Mouse (Mus musculus): ENCODE data around the gene Dnah12. TPM values are rescaled to one million over a fixed set of nuclear protein-coding genes. Genes with fewer than 3 reads are reported as not detected.

The Dnah12 gene
- polyA plus RNA-seq (2015; fragmentation: Nextera tagmentation; extraction: Ambion mirVana): 0.05 and 0.08 TPM in 2 replicates

DNA sequence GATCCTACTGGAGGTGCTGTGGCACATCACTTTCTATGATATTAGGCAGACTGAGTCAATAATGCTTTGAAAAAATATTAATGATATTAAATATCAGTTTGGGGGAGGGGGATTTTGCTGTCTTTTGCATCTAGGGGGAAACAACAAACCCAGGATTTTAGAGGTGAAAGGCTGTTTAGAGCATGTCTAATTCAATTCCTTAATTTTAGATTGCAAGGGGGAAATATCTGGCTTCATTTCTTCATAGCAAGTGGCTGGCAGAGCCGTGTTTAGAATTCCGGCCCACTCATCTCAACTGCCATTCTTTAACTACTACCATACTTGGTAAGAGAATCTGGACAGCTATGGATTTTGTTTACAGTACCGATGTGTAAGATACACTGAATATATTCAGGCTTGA, at the start of gene Dnah12:
Dnah12 (plus strand) TSS at position 301 of the 400 bp plus-strand sequence.
- Histone ChIP-seq H3K9me3 (no peaks in the 10 kb centered on the region), H3K4me1 (replicated peaks) (no peaks in the 10 kb centered on the region), H3K9ac (no peak within 1 kb of the TSS), H3K27ac (no peak within 1 kb of the TSS), H3K4me3 (replicated peaks) (no peak within 1 kb of the TSS), H3K4me2 (replicated peaks) (no peak within 1 kb of the TSS), H3K27me3 (replicated peaks) (no peaks in the 10 kb centered on the region), H3K36me3 (no peaks in the 10 kb centered on the region)
- WGBS: 75% methylated on average over 3 of the region's 3 CpGs
- no peak for ATAC-seq

DNA sequence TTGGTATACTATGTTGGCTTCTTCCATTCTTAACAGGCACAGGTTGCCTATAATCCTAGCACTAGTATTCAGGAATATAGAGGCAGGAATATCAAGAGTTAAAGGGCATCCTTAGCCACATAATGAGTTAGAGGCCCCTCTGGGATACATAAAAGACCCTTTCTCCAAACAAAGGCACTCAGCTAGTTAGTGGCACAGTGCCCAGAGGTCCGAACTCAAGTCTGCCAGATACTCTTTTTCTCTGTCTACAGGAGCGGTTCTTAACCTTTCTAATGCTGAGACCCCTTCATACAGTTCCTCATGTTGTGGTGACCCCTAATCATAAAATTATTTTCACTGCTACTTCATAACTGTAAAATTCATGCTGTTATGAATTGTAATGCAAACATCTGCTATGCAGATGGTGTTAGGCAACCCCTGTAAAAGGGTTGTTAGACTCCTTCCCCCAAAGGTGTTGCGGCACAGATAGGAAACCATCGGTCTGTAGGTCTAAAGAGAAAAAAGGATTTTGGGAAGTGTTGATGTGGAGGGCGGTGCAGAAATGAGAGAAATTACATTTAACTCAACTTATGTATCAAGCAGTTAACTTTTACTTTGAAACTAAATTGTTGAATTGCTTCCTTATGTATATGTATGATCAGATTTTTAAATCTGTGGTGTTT, 47.0 kb upstream of the Dnah12 start:
- H3K27ac ChIP-seq: no peak overlapping the region
- H3K4me1 ChIP-seq (replicated peaks): no peaks in the 10 kb centered on the region
- no peaks in the 10 kb centered on the region for H3K9me3 ChIP-seq
- H3K36me3 ChIP-seq: peaks cover 5% of the 10 kb centered on the region; the same call in 1 of the 2 replicates
- no peak overlapping the region for H3K4me2 ChIP-seq (replicated peaks)
- ATAC-seq: no peak
- no peaks in the 10 kb centered on the region for H3K27me3 ChIP-seq (replicated peaks)
- 70% methylated on average over 5 of the region's 5 CpGs for WGBS
- H3K9ac ChIP-seq: no peak overlapping the region
- no peak overlapping the region for H3K4me3 ChIP-seq (replicated peaks)

DNA sequence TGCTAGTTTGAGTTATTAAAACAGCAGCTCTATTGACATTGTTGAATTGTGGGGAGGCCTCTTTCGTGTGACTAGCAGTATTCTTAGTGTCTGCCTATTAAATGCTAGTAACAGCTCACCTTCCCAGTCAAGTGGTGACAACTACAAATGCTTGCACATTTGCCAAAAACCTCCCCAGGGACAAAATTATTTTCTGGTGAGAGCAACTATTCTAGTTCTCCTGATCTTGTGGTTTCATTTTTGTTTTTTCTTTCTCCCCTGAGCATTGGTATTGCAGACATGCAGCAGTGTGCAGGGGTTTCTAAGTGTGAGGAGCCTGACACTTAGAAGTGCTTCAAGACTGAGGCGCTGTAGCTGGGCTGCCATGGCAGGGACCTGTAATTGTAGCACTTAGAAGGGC, 45.3 kb upstream of the Dnah12 start:
- Histone ChIP-seq H3K36me3 (peaks cover 5% of the 10 kb centered on the region; the same call in 1 of the 2 replicates), H3K27me3 (replicated peaks) (no peaks in the 10 kb centered on the region), H3K9me3 (no peaks in the 10 kb centered on the region), H3K9ac (no peak overlapping the region), H3K4me1 (replicated peaks) (no peaks in the 10 kb centered on the region), H3K4me2 (replicated peaks) (no peak overlapping the region), H3K27ac (no peak overlapping the region), H3K4me3 (replicated peaks) (no peak overlapping the region)
- ATAC-seq: no peak
- WGBS: 90% methylated on average over 2 of the region's 2 CpGs

DNA sequence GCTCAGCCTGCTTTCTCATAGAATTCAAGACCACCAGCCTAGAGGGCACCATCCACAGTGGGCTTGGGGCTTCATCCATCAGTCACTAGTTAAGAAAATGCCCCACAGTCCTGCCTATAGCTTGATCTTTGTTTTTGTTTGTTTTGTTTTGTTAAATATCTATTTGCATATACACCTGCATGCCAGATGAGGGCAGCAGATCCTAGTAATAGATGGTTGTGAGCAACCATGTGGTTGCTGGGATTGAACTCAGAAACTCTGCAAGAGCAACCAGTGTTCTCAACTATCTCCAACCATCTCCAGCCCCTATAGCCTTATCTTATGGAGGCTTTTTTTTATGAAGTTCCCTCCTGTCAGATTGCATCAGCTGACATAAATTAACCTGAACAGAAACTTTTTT, 41.2 kb upstream of the Dnah12 start:
- Histone ChIP-seq H3K9me3 (no peaks in the 10 kb centered on the region), H3K4me3 (replicated peaks) (no peak overlapping the region), H3K9ac (no peak overlapping the region), H3K27ac (no peak overlapping the region), H3K4me1 (replicated peaks) (no peaks in the 10 kb centered on the region), H3K27me3 (replicated peaks) (no peaks in the 10 kb centered on the region), H3K4me2 (replicated peaks) (no peak overlapping the region), H3K36me3 (peaks cover 11% of the 10 kb centered on the region)
- no peak for ATAC-seq

DNA sequence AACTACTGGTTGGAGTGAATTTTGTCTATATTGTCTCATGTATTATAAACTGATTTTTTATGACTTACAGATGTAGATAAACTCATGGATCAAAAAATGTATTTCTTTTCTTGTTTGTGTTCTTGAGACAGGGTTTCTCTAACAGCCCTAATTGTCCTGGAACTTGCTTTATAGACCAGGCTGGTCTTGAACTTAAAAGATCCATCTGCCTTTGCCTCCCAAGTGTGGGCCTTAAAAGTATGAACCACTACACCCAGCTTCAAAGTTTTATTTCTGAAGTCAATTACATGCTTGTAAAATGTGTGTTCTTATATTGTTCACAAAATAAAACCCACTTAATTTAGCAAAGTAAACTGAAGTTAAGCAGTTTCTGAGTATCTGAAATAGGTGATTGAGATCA, 34.9 kb upstream of the Dnah12 start:
- no peaks in the 10 kb centered on the region for H3K9me3 ChIP-seq
- no peaks in the 10 kb centered on the region for H3K4me1 ChIP-seq (replicated peaks)
- no peak overlapping the region for H3K4me3 ChIP-seq (replicated peaks)
- no peak for ATAC-seq
- no peak overlapping the region for H3K4me2 ChIP-seq (replicated peaks)
- H3K9ac ChIP-seq: no peak overlapping the region
- H3K27me3 ChIP-seq (replicated peaks): no peaks in the 10 kb centered on the region
- H3K27ac ChIP-seq: no peak overlapping the region
- peaks cover 15% of the 10 kb centered on the region for H3K36me3 ChIP-seq

DNA sequence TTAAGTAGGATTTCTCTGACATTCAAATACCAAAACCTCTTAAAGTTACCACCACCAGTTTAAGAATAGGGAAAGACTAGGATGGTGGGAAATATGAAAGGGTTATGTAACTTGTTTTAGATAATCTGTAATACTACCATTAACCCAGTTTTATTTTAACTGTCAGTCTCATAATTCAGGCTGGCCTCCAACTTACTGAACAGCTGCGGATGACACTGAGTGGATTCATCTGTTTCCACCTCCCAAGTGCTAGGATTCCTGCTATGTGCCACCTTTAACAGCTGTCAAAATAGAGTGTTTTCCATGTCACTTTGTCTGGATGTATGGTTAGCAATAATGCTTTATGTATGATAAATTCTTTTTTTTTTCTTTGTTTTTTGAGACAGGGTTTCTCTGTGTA, 32.8 kb upstream of the Dnah12 start:
- no peaks in the 10 kb centered on the region for H3K9me3 ChIP-seq
- no peak overlapping the region for H3K4me3 ChIP-seq (replicated peaks)
- WGBS: 89% methylated on average over 1 of the region's 1 CpGs
- no peaks in the 10 kb centered on the region for H3K4me1 ChIP-seq (replicated peaks)
- H3K27me3 ChIP-seq (replicated peaks): no peaks in the 10 kb centered on the region
- H3K36me3 ChIP-seq: peaks cover 10% of the 10 kb centered on the region; the same call in 1 of the 2 replicates
- no peak overlapping the region for H3K4me2 ChIP-seq (replicated peaks)
- no peak overlapping the region for H3K9ac ChIP-seq
- H3K27ac ChIP-seq: no peak overlapping the region
- no peak for ATAC-seq

DNA sequence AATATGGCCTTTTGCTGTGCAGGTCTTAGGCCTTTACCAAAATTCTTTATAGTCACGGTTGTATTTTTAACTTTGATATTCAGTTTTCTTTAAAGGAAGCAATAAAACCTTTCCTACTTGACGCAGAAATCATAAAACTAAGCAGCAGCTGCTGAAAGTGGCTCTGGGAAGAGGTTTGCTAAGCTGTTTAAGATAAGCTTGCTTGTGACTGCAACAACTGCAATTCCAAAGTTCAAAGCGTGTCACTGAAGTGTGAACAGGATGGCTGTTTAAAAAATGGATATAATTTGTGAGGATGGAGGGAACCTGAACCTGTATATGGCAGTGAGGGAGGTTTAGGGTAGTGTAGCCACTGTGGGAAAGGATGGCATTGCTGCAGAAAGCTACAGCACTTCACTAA, 31.1 kb upstream of the Dnah12 start:
- no peak overlapping the region for H3K9ac ChIP-seq
- no peak overlapping the region for H3K4me3 ChIP-seq (replicated peaks)
- no peak overlapping the region for H3K4me2 ChIP-seq (replicated peaks)
- WGBS: 51% methylated on average over 3 of the region's 3 CpGs
- peaks cover 4% of the 10 kb centered on the region; the same call in 1 of the 2 replicates for H3K4me1 ChIP-seq (replicated peaks)
- H3K27ac ChIP-seq: no peak overlapping the region
- peak; percentile 88 for ATAC-seq
- no peaks in the 10 kb centered on the region for H3K9me3 ChIP-seq
- peaks cover 12% of the 10 kb centered on the region; the same call in 1 of the 2 replicates for H3K36me3 ChIP-seq
- no peaks in the 10 kb centered on the region for H3K27me3 ChIP-seq (replicated peaks)

DNA sequence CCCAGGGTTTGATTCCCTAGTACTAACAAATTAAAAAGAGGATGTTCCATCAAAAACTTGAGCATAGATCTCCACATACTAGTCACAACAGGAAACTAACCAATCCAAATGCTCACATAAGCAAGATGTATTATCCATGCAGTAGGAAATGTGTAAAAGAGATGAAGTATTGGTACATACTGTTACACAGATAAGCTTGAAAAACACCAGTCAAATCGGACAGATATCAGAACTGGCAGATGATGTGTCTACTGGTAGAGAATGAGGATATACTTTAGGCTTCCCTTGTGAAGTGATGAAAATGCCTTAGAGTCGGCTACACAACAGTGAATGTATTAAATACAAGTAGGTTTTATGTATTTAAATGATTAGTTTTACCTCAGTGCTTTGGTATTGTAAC, 30.6 kb upstream of the Dnah12 start:
- 78% methylated on average over 2 of the region's 2 CpGs for WGBS
- H3K27ac ChIP-seq: no peak overlapping the region
- no peak overlapping the region for H3K4me3 ChIP-seq (replicated peaks)
- peaks cover 8% of the 10 kb centered on the region; the same call in 1 of the 2 replicates for H3K36me3 ChIP-seq
- no peak overlapping the region for H3K9ac ChIP-seq
- H3K4me1 ChIP-seq (replicated peaks): peaks cover 5% of the 10 kb centered on the region; the same call in 1 of the 2 replicates
- H3K27me3 ChIP-seq (replicated peaks): no peaks in the 10 kb centered on the region
- peak; percentile 17; the same call in 1 of the 2 replicates for ATAC-seq
- H3K4me2 ChIP-seq (replicated peaks): no peak overlapping the region
- H3K9me3 ChIP-seq: no peaks in the 10 kb centered on the region

DNA sequence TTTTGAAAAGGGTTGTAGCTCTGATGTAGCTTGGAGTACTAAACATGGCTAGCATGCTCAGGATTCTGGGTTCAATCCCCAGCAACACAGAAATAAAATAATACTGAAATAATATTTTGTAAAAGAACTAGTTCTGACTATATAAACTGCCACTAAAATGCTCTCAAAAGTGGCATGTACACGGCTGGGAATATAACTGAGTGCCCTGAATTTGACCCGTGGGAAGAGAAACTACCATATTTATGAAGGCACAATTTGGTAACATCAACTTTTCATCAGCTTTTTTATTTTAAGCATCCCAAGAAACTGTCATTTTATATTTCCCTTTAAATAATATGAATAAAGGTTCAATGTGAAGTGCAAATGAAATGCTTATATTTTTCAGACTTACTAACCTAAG, 29.2 kb upstream of the Dnah12 start:
- Histone ChIP-seq H3K27me3 (replicated peaks) (no peaks in the 10 kb centered on the region), H3K9ac (no peak overlapping the region), H3K27ac (no peak overlapping the region), H3K36me3 (peaks cover 5% of the 10 kb centered on the region; the same call in 1 of the 2 replicates), H3K4me1 (replicated peaks) (peaks cover 5% of the 10 kb centered on the region; the same call in 1 of the 2 replicates), H3K4me3 (replicated peaks) (no peak overlapping the region), H3K9me3 (no peaks in the 10 kb centered on the region), H3K4me2 (replicated peaks) (no peak overlapping the region)
- 90% methylated on average over 2 of the region's 2 CpGs for WGBS
- ATAC-seq: no peak

DNA sequence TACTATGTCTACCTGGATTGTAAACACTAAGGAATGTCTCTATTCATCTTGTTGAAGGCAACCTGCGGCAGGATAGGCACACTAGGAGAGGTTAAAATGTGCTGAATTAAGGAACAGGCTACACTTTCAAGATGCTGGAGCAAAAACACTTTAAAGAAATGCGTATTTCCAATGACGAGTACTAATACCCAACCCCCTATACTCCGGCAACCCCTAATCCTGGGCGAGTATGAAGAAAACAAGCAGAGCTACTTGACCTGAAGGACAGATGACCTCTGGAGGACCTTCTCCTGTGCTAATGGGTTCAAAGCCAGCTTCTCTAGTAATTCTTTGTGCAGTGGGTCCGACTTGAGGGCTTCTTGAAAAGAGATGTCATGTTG, 25.1 kb upstream of the Dnah12 start:
- Histone ChIP-seq H3K4me1 (replicated peaks) (peaks cover 5% of the 10 kb centered on the region; the same call in 1 of the 2 replicates), H3K27ac (peak overlapping the region; percentile 89; the same call in 1 of the 2 replicates), H3K9me3 (no peaks in the 10 kb centered on the region), H3K4me3 (replicated peaks) (peak overlapping the region; percentile 96), H3K27me3 (replicated peaks) (no peaks in the 10 kb centered on the region), H3K36me3 (peaks cover 5% of the 10 kb centered on the region; the same call in 1 of the 2 replicates), H3K9ac (peak overlapping the region; percentile 86), H3K4me2 (replicated peaks) (peak overlapping the region; percentile 85)
- WGBS: 12% methylated on average over 6 of the region's 6 CpGs
- no peak for ATAC-seq

DNA sequence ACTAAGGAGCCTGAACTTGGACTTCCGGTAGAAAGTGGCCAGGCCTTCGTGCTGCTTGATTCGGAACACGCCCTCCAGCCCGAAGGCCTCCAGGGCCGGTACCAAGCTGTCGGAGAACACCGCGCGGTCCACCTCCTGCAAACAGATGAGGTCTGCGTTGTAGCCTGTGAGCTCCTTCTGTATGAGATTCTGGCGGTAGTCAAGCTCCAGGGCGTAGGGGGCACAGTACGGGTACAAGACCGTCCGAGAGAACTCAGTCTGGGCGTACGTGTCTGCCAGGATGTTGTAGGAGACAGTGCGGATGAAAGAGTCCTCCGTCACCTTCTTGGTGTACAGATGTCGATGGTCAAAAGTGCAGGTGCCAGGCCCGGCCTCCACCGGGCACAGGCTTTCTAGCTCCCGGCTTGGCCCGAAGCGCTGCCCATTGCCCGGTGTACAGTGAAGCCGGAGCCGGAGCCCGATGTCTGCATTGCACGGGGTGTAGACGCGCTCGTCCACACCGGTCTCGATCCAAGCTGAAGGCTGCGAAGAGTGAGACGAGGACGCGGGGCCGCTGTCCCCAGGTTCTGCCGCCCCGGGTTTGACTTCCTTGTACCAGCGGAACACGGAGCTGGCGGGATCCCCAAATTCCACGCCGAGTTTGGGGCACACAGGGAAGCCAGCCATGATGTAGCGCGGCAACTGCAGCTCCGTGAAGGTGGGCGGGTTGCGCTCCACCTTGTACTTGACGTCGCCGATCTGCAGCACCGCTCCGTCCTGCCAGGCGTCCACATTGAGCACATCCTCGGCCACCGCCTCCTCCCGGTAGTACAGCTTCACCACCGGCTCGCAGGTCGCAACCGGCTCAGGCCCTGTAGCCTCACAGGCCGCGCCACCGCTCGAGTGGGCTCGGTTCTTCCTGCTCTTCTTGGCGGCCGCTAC, 24.4 kb upstream of the Dnah12 start:
- under 1% methylated on average over 73 of the region's 73 CpGs for WGBS
- Histone ChIP-seq H3K36me3 (peaks cover 5% of the 10 kb centered on the region; the same call in 1 of the 2 replicates), H3K9me3 (no peaks in the 10 kb centered on the region), H3K27me3 (replicated peaks) (no peaks in the 10 kb centered on the region), H3K27ac (peak overlapping the region; percentile 89), H3K9ac (peak overlapping the region; percentile 86), H3K4me2 (replicated peaks) (peak overlapping the region; percentile 85), H3K4me1 (replicated peaks) (peaks cover 5% of the 10 kb centered on the region; the same call in 1 of the 2 replicates), H3K4me3 (replicated peaks) (peak overlapping the region; percentile 96)
- peak; percentile 58 for ATAC-seq

DNA sequence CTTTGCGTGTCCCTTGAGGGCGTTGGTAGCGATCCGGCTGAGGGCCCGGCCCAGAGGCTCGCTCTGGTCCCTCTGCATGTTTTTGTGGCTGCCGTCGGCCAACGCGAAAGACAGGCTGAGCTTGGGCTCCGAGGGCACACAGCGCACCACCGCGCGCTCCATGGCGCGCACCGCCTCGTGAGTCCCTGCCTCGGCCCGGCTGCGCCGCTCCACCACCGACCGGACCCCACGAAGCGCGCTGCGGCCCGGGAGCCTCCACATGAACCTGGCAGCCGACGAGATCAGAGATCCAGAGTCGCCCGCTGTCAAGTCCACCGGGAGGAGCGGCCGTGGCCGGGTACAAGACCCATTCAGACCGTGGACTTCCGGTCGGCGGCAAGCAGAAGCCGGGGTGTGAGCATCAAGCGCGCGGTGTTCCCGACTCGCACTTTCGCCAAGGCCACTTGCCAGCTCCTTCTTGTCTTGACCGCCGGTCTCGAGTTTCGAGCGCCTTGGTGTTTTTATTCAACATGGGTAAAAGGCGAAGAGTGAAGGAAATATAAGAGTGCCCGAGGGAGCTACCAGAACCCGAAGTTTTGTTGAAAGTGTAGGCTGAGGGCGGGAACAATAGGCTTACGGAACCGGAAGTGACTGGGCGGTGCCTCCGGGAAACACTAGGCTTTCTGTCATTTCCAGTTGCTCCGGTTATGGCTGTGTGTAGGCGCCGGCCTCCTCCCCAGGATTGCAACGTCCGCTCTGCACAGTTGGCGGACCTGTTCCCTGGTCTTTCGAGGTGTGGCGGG, 23.6 kb upstream of the Dnah12 start, which contains the start of gene Pde12:
Pde12 (minus strand) TSS at position 592 of the 782 bp plus-strand sequence.
- Histone ChIP-seq H3K4me2 (replicated peaks) (peak within 1 kb of the TSS; percentile 85), H3K27ac (peak within 1 kb of the TSS; percentile 89), H3K9ac (peak within 1 kb of the TSS; percentile 86), H3K4me3 (replicated peaks) (peak within 1 kb of the TSS; percentile 96), H3K4me1 (replicated peaks) (peaks cover 5% of the 10 kb centered on the region; the same call in 1 of the 2 replicates), H3K36me3 (peaks cover 5% of the 10 kb centered on the region; the same call in 1 of the 2 replicates), H3K9me3 (no peaks in the 10 kb centered on the region), H3K27me3 (replicated peaks) (no peaks in the 10 kb centered on the region)
- ATAC-seq: peak; percentile 93
- under 1% methylated on average over 70 of the region's 70 CpGs for WGBS
